Mouse (Mus musculus) cerebellum, adult 8-10 months (tissue): ENCODE results near the gene Cadm1.

ENCODE experiments used
- DNase-seq: peaks from one replicate; pipeline ENCODE4 v3.0.0; 2022

The Cadm1 gene

DNA sequence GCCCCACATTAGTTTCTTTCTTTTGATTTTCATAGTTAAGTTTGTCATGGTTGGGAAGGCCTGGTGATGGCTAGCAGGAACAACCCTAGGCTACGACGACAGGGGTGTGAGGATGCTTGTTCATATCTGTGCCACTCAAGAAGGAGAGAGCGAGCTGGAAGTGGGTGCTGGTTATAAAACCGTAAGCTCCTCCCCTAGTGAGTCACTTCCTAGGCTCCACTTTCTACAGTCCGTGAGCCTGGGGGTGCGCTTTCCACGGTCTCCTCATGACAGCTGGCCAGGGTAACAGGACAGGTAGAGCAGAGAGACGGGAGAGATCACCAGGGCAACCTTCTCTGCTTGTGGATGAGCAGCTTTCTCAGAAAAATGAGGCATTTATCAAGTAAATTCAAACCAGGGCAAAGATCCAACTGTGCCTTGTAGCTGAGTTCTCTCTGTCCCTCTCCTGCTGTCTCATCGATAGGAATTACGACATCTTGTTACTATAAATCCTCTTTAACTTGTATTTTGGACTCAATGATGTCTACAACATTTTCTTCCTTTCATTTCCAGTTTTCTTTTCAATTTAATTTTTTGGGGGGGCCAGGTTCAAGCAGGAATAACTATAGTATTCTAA, 23.1 kb downstream of the Cadm1 start:
- no peak for DNase-seq

DNA sequence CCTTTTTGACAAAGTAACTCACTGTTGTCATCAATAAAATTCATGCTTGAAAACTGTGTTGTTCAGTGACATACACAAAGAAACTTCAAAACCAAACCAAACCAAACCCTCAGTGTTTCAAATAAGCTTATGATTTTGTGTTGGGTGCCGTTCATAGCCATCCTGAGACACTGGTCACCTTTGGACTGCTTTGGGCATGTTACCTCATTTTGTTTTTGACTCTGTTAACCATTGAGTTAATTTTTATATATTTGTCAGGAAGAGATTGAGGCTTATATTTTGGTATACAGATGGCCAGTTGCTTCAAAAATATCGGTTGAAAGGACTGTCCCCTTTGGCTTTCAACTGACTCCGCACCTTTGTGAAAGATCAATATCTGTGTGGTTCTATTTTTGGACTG, 30.8 kb downstream of the Cadm1 start:
- DNase-seq = no peak

DNA sequence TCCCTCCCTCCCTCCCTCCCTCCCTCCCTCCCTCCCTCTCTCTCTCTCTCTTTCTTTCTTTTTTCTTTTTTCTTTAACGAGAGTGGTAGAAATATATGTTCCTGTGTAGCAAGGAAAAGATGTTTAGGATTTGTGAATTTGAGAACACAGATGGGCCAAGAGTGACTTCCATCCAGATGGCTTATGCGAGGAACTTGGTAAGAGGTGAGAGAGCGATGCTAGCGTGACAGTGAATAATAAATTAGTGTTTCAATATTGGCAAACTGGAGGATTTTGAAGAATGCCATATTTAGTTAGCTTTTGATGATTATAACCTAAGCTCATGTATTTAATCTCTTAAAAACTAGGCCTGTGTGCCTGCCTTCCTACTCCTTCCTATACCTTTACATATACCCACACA, 31.6 kb downstream of the Cadm1 start:
- no peak for DNase-seq

DNA sequence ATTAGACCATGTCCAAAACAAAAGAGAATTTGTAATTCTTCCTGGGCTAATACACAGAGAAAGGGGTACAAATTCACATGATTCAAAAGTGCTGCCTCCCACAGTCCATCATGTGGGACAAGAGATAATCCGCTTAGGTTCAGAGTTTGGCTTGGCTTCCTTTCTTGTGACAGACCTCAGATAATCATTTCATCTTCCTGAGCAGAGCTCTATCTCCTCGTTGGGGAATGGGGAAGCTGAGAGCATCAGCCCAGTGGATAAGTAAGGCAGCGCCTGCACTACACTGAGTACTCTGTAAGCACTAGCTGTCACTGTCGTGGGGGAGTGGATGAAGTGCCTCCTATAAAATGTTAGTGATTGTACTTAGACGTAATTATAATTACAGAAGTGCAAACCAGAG, 35.1 kb downstream of the Cadm1 start:
- no peak for DNase-seq

DNA sequence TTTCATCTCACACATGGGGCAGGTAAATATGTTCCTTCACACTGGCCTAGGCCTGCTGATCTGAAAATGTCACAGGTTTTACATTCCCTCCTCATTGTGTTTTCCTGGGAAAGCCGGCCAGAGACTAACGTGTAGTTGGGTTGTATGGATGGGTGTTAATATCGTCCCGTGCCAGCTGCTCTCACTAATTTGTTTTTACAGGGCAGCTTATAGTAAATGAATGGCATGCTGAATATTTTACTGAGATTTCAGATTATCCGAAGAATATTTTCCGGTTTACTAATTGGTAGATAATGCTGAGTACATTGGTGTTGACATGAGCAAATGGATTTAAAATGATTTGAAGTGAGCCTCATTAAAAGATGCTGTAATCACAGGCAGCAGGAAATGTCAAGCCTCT, 37.9 kb downstream of the Cadm1 start:
- DNase-seq = no peak

DNA sequence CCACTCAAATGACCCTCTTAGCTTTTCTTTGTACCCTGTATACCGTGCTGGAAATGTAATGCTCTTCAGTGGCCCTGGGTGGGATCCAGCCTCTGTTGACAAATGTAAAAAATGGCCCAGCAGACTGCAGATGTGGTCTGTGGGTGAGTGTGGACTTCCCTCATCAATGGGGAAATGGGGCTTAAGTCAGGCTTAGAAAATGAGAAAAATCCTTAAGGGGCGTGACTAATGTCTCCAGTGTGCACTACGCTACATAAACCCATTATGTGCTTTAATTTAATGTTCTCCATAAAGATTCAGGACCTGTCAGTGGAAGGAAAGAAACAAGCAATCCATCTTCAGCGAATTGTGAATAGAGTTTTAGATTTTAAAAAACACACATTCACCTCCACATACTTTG, 40.2 kb downstream of the Cadm1 start:
- no peak for DNase-seq

DNA sequence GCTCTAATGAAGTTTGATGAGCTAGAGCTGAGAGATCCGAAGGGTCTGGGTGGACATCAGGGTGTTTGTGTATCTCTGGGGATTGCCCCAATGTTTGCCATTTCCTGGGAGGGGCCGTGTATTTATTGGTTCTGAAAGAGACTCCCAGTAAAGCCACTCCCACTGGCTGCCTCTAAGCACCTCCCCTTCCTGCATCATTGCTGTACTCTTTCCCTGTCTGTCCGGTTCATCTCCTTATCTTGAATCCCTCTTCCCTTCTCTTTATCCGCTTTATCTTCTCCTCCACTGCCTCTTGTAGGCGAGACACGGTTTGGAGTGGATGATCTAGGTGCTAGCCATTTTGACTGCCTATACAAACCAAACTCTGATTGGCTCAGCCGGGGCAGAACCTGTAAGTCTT, 41.5 kb downstream of the Cadm1 start:
- DNase-seq = no peak

DNA sequence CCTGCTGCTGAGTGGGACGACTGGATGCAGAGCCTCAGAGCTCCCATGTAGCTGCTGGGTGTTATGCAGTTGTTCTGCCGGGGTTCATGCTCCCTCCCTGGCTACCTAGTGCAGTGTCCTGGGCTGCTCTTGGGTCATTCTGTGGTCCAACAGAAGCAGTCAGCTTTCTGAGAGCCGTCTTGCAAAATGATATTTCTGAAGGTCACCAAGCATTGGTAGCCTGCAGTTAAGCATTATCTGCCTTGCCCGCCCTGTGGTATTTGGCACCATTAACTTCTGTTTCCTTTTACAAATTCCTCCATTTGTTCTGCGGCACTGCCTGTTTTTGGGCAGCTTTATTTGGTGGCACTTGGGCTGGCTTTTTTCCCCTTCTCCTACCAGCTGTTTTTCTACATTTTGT, 42.2 kb downstream of the Cadm1 start:
- no peak for DNase-seq

DNA sequence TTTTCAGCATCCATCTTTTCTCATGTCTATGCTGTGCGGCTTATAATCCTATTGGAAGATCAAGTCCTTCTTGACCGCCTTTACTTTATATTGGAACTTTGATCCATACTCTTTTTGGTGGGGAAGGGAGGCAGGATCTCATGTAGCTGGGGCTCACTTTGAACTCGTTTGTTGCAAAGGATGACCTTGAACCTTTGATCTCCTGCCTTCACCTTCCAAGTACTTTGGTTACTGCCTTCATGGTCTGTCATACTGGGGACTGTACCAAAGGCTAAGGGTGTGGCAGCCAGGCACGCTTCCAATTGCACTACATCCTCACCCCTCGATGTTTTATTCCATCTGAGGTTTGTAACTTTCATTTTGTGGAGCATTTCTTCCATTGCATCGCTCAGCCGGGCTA, 43.5 kb downstream of the Cadm1 start:
- no peak for DNase-seq

DNA sequence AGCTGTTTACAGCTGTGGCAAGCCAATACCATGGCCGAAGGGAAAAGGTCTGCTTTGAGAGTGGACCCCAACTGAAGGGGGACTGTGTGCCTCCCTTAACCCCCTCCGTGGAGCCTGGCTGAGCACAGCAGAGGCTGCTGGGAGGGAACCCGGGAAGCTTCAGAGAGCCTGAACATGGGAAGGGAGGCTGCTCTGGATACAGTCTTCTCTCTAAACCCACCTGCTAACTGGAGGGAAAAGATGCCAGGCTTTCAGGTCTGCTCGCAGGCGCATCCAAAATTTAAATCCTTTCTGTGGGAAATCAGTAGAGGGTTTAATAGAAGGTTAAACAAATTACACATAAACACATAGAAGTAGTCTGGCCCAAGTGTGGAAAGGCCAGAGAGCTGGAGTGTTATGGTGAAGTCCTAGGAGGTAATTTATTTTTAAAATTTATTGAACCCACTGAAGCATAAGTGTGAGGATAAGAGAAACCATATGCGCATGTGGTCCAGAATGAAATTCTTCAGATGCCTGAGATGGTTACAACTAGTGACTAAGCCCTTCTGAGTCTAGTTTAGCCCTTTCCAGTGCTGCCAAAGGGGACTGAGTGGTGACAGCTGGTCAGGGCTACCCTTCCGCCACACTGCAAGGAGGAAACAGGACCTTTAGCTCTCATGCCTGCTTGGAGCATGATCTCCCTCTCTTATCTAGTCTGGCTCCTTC, 44.9 kb downstream of the Cadm1 start:
- peak; percentile 32 for DNase-seq

DNA sequence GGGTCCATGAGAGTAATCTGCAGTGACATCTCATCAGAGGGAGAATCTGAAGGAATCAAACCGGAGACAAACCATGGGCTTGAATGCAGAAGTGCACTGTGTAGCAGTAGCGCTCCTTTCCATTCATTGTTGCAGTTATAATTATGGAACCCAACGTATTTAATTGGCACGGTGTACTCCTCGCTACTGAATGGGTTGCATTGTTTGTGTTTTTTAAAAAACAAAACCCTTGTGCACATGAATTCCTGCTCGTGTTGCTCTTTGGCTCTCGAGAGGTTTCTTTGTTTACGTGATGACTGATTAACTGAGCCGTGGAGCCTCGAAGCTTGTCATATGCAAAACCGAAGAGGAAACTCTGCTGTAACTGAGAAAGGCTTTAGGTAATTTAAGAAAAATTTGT, 45.8 kb downstream of the Cadm1 start:
- no peak for DNase-seq

DNA sequence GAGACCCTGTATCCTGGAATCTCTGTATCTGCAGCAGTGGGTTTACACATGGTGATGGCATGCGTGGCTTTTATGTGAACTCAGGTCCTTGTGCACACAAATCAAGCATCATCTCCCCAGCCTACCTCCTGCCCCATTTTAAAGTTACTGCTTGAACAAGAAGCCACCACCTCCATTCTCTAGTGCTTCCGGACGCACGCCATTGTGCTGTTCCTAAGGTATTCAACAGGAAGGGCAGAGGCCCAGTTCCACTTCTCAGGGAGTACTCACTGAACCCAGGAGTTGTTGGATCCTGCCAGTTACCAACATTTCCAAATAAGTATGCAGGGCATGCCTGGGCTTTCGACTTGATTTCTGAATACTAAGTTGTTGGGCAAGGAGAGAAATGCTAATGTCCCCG, 49.5 kb downstream of the Cadm1 start:
- DNase-seq = no peak

DNA sequence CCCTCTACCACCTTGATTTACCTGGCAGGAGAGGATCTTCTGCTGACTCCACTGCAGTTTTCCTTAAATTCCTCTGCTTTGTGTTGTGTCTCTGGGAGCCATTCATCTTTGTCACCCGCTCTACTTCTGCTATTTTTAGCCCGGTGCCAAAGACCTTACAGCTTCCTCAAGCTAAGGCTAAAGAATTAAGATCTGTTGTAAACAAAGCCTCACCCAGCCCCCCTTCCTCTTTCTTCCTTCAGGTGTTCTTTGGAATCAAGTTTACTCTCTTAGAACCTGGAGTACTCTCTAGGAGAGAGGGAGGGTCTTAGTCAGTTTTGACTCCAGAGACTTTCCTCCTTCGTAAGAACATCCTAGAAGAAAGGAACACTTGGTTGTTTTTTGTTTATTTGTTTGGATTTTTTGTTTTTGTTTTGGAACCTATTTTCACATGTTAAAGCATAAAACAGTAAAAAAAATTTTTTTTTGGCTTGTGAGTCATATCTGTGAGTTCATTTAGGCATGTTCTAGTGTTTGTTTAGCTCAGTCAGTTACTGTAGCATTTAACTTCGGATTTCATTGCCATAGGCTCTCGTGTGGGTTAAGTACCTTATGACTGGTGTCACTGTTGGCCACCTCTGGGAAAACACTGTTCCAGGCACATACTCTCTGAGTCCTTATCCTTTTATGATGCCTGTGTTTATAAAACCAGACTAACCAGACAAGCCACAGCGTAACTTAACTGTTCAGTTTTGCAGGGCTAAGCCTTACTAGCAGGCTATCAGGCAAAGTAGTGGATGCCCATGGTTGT, 51.8 kb downstream of the Cadm1 start:
- DNase-seq = no peak

DNA sequence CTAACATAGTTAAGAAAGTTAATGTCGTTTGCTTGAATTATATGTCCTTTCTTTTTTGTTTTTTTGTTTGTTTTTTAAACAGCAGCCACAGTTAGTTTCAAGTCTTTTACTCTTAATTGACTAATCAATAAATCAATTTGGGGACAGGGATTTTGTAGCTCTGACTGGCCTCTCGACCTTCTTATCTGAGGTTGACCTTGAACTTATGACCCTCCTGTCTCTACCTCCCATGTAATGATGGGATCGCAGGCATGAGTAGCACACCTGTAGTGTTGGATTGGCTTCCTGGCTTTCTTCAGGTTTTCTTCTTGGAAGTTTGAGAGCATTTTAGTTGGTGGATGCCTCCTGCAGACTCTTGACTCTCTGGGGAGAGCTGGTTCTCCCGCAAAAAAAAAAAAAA, 53.3 kb downstream of the Cadm1 start:
- no peak for DNase-seq

DNA sequence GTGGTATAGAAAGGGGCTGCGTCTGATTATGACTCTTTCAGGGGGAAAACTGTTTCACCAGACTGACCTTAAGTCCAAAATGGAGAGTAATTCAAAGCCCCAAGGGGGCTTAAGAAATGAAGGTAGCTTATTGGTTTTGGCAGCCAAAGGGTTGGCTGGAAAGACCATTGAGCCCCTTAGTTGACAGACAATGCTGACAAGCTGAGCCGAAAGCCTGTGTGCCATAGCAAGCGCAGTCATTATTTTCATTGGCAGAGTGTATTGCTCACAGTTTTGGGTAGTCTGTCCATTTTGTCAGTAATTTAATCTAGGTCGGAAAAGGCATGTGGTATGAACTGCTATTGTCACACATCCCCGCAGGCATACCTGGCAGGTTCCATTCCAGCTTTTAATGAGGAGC, 56.2 kb downstream of the Cadm1 start:
- DNase-seq = no peak

DNA sequence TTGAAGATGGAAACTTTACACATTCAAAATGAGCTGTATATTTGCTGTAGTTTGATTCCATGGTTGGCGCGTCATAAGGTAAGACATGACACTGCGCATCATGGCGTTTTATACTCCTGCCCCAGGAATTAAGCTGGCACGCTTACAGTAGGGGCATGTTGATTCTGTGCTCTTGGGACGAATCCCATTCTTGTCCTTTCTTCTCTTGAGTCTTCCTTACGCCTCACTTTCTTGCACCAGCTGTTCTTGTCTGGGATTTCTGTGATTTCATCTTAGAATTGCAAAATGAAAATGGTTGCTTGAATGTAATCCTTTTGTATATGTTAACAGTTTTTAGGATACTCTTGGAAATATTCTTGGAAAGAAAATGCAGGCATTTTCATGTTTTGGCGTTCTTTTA, 56.9 kb downstream of the Cadm1 start:
- DNase-seq = no peak

DNA sequence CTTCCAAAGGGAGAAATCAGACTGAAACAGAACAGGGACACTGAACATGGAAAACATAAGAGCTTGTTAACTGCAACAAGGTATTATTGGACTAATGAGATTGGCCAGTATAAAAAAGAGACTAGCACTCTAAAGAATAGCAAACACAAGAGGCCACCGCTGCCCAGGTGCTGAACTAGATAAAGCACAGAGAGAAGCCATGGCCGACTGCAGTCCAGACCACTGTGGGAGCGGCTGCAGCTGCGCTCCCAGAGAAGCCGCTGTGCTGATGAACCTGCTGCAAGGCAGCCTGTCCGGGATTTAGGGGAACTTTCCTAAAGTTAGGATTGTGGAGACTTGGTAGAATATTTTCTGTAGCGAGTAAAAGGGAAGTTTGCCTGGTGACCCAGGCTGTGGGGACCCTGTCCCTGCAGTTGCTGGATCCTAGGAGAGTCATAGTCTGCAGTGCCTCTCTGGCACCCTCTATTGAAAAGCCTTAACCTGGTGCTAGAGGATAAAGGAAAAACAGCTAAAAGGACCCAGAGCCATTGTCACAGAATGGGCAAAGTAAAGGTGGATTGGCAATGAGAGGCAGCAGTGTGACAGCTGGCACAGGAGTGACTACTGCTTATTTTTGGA, 57.7 kb downstream of the Cadm1 start:
- peak; percentile 20 for DNase-seq

DNA sequence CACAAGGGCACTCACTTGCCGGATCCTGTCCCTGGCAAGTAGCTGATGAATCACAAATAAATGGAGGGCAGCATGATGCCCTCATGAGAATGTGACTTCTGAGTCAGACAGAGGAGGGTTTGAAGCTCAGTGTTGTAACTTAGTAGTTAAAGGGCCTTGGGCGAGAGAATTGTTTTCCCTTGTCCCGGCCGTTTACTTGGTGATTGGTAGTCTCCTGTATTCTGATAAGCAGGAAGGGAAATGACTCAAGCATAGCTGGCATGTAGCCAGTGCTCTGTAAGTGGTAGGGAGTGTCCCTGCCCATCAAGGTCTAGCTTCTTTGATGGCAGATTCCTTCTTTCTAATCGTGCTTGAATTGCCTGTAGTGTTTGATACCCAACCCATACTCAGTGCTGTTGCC, 59.9 kb downstream of the Cadm1 start:
- DNase-seq = no peak

DNA sequence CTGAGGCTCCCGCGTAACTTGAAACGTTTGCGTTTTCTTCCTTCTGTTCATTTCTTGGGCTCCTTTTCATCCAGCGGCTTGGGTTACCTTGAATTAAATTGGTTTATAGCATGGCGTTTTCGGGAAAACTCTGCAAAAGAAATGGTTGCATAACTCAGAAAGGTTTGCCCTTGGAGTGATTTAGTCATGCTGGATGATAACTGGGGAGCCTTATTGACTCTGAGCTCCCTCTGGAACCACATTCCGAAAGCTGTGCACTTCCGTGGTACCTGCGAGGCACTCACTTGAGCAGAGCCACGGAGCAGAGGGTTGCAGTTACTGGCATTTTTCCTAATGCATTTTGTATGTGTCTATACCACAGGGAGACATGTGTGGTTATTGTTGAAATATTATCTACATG, 71.6 kb downstream of the Cadm1 start:
- no peak for DNase-seq

DNA sequence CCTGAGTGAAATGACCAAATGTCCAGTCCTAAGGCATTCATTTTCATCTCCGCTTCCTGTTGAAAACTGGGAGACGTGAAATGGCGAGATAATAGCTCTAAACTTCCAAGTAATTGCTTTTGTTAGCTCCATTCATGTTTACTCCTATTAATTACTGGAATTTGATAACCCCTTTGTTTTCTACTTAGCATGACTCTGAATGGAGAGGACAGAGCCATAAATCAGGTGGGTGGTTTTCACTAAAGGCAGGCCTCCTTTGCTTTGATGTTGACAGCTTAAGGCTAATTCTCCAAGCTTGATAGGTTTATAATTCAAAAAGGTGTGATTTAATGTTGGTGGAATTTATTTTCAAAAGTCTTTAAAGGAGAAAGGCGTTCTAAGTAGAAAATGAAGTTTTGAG, 74.0 kb downstream of the Cadm1 start:
- DNase-seq = no peak

DNA sequence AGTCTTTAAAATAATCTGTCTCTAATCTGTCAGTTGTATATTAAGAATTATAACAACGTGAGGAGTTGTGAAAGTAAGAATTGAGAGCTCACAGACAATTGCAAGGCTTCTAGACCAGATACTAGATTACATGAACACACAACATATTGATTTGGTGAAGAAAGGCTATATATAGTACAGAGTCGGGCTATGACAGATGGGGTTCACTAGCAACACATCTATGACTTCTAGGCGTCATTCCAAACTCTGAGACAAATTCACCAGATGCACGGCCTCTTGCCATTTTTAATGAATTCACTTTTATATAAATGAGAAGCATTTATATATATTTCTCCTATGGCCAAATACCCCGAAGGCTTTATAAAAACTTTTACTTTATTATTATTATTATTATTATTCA, 75.7 kb downstream of the Cadm1 start:
- DNase-seq = no peak

DNA sequence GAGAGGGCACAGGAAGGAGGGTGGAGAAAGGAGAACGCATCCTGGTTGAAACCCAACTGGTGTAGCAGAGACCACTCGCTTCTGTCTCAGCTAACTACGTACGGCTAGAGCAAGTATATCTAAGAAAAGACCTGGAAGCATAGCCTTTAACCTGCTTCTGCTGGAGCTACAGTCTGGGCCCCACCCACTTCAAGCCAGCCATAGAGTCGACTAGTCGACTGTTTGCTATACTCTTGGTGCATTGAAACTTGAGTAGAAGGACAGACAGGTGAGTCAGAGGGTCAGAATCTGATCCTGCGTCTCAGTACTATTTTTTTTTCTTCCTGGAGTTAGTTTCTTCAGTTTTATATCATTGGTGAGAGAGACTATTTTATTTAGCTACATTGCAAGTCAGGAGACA, 78.5 kb downstream of the Cadm1 start:
- no peak for DNase-seq

DNA sequence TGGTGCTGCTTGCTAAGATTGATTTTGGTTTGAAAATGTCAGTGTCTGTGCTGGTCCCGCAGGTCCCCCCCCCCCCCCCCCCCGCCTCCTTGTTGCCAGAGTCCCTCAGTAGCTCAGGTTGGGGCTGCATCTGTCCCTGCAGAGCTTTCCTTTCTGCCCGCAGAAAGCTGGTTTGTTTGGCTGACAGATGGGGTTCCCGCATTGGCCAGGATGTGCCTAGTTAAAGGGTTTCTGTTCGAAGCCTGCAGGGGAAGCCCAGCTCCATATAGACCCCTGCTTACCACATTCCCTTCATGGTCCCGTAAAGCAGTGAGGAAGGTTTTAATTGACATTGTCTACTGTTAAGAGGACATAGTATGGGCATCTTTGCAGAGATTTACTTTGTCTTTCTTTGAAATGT, 78.9 kb downstream of the Cadm1 start:
- no peak for DNase-seq

DNA sequence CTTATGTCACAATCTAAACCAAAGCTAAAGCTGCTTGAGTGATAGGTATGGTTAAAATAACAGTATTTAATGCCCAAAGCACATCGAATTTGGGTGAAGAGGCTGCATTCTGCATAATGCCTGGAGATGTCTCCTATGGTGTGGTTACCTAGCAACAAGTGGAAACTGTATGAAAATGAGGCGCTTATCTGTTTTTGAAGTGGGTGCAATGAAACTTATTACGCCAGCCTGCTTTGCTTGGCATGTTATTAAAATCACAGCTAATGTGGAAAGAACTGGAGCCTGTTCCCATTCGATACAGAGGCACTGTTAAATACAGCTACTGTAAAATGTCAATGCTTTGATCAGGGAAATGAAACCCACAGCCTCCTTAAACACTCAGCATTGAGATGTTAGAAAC, 79.5 kb downstream of the Cadm1 start:
- no peak for DNase-seq
